Mouse (Mus musculus) CH12.LX (cell line): ENCODE results near the gene Gm45713. TPM values are rescaled to one million over a fixed set of nuclear protein-coding genes. Genes with fewer than 3 reads are reported as not detected.
"Not testable (repeated sequence)": the region's sequence is repeated elsewhere in the genome, so short reads cannot be mapped to it uniquely, and the experiment has no call there.

Experiments
- DNase-seq: peaks from one replicate; pipeline ENCODE4 v3.0.0-alpha.2; 2013; ENCODE audit errors: extremely low read depth
- H3K27ac ChIP-seq: 2 replicates; pipeline ENCODE4 v1.5.1; 2012; ENCODE audit warnings: low read depth, mild to moderate bottlenecking, control low read depth, moderate library complexity; ENCODE audit not compliant: insufficient read depth
- H3K27me3 ChIP-seq: replicated peaks from 2 replicates; pipeline ENCODE3; 2012; ENCODE audit warnings: inconsistent platforms
- H3K36me3 ChIP-seq, 2 experiments: replicated peaks in 1 of 2; 2 replicates each; pipeline versions ENCODE3 to v1.6.1; 2012; ENCODE audit warnings: inconsistent platforms in 1 of 2, low read length in 1 of 2, mild to moderate bottlenecking in 1 of 2, mixed read lengths in 1 of 2, moderate library complexity in 1 of 2; ENCODE audit not compliant: control insufficient read depth in 1 of 2, insufficient read depth in 1 of 2
- H3K4me1 ChIP-seq, 2 experiments: 2 replicates each; pipeline ENCODE4 v1.6.1; 2012; ENCODE audit warnings: inconsistent platforms in 1 of 2, moderate library complexity in 1 of 2; ENCODE audit not compliant: insufficient read depth in 2 of 2, control insufficient read depth in 1 of 2
- H3K4me2 ChIP-seq: 2 replicates; pipeline ENCODE4 v1.6.1; 2012; ENCODE audit warnings: low read depth, mild to moderate bottlenecking, control low read depth; ENCODE audit not compliant: poor library complexity, insufficient read depth, severe bottlenecking
- H3K4me3 ChIP-seq, 3 experiments: fragments of 150-350 bp in 1 of 3; sonication (generic) in 1 of 3; replicated peaks in 1 of 3; 2 replicates each; pipeline versions ENCODE3 to v1.5.1; 2011 to 2012; ENCODE audit warnings: low read depth in 2 of 3, low read length in 2 of 3, mild to moderate bottlenecking in 2 of 3, moderate library complexity in 2 of 3, control low read depth in 1 of 3, improper control_type of control experiment in 1 of 3, inconsistent platforms in 1 of 3, mixed read lengths in 1 of 3; ENCODE audit not compliant: poor library complexity in 1 of 3
- H3K79me2 ChIP-seq: replicated peaks from 2 replicates; pipeline ENCODE4 v1.6.1; 2012; ENCODE audit warnings: mild to moderate bottlenecking, moderate library complexity; ENCODE audit not compliant: control insufficient read depth, poor library complexity, insufficient read depth, severe bottlenecking; ENCODE audit errors: extremely low read depth
- H3K9ac ChIP-seq: 2 replicates; pipeline ENCODE4 v1.6.1; 2012; ENCODE audit warnings: low read depth, mild to moderate bottlenecking, control low read depth, moderate library complexity; ENCODE audit not compliant: insufficient read depth
- H3K9me3 ChIP-seq: replicated peaks from 2 replicates; pipeline ENCODE3; 2012; ENCODE audit warnings: low read length, inconsistent platforms, mixed read lengths
- BHLHE40 ChIP-seq: IDR thresholded peaks from 2 replicates; pipeline ENCODE4 v1.6.1; 2011; ENCODE audit warnings: mild to moderate bottlenecking, low read depth, low read length, improper control_type of control experiment
- CTCF ChIP-seq, 2 experiments: IDR thresholded peaks in 1 of 2; conservative IDR thresholded peaks in 1 of 2; 2 replicates each; pipeline ENCODE4 v1.5.1; 2011 to 2012; ENCODE audit warnings: low read depth in 2 of 2, low read length in 2 of 2, improper control_type of control experiment in 1 of 2, inconsistent platforms in 1 of 2, mild to moderate bottlenecking in 1 of 2, moderate library complexity in 1 of 2
- E2F4 ChIP-seq: IDR thresholded peaks from 2 replicates; pipeline ENCODE4 v1.6.1; 2011; ENCODE audit warnings: low read depth, low read length, improper control_type of control experiment; ENCODE audit not compliant: insufficient replicate concordance
- EP300 ChIP-seq: IDR thresholded peaks from 2 replicates; pipeline ENCODE4 v1.6.1; 2011; ENCODE audit warnings: low read length, improper control_type of control experiment
- GABPA ChIP-seq: IDR thresholded peaks from 2 replicates; pipeline ENCODE4 v1.6.1; 2012; ENCODE audit warnings: low read depth, low read length, improper control_type of control experiment, inconsistent platforms; ENCODE audit not compliant: insufficient replicate concordance
- JUN ChIP-seq: IDR thresholded peaks from 2 replicates; pipeline ENCODE4 v1.6.1; 2011; ENCODE audit warnings: low read depth, mild to moderate bottlenecking, low read length, improper control_type of control experiment, moderate library complexity; ENCODE audit not compliant: insufficient read depth
- KAT2A ChIP-seq: IDR thresholded peaks from 2 replicates; pipeline ENCODE4 v1.6.1; 2012; ENCODE audit warnings: low read length, improper control_type of control experiment, inconsistent platforms; ENCODE audit not compliant: insufficient replicate concordance
- MAFK ChIP-seq: IDR thresholded peaks from 2 replicates; pipeline ENCODE4 v1.6.1; 2011; ENCODE audit warnings: low read length, improper control_type of control experiment; ENCODE audit not compliant: insufficient replicate concordance
- MAX ChIP-seq: IDR thresholded peaks from 2 replicates; pipeline ENCODE4 v1.6.1; 2011; ENCODE audit warnings: low read length, improper control_type of control experiment
- MAZ ChIP-seq: IDR thresholded peaks from 2 replicates; pipeline ENCODE4 v1.6.1; 2012; ENCODE audit warnings: low read depth, mild to moderate bottlenecking, inconsistent platforms, low read length, improper control_type of control experiment, moderate library complexity
- MEF2A ChIP-seq: IDR thresholded peaks from 2 replicates; pipeline ENCODE4 v1.6.1; 2014; ENCODE audit warnings: low read depth, mild to moderate bottlenecking, inconsistent platforms, low read length, improper control_type of control experiment, borderline replicate concordance
- NELFE ChIP-seq: IDR thresholded peaks from 2 replicates; pipeline ENCODE4 v1.6.1; 2011; ENCODE audit warnings: low read depth, low read length, improper control_type of control experiment
- POLR2AphosphoS2 ChIP-seq: IDR thresholded peaks from 2 replicates; pipeline ENCODE4 v1.6.1; 2011; ENCODE audit warnings: low read depth, low read length, improper control_type of control experiment
- RAD21 ChIP-seq: IDR thresholded peaks from 2 replicates; pipeline ENCODE4 v1.6.1; 2011; ENCODE audit warnings: low read depth, mild to moderate bottlenecking, low read length, improper control_type of control experiment, moderate library complexity
- RCOR1 ChIP-seq: conservative IDR thresholded peaks from 2 replicates; pipeline ENCODE4 v1.6.1; 2012; ENCODE audit warnings: low read depth, mild to moderate bottlenecking, inconsistent platforms, low read length, improper control_type of control experiment
- SIN3A ChIP-seq: IDR thresholded peaks from 2 replicates; pipeline ENCODE4 v1.6.1; 2012; ENCODE audit warnings: low read length, improper control_type of control experiment, inconsistent platforms
- SMC3 ChIP-seq: IDR thresholded peaks from 2 replicates; pipeline ENCODE4 v1.6.1; 2011; ENCODE audit warnings: low read depth, low read length, improper control_type of control experiment
- UBTF ChIP-seq: IDR thresholded peaks from 2 replicates; pipeline ENCODE4 v1.6.1; 2012; ENCODE audit warnings: low read depth, mild to moderate bottlenecking, inconsistent platforms, low read length, improper control_type of control experiment, moderate library complexity
- ZC3H11A ChIP-seq: IDR thresholded peaks from 2 replicates; pipeline ENCODE4 v1.6.1; 2012; ENCODE audit warnings: low read depth, mild to moderate bottlenecking, inconsistent platforms, low read length, improper control_type of control experiment
- ZMIZ1 ChIP-seq: IDR thresholded peaks from 2 replicates; pipeline ENCODE4 v1.6.1; 2012; ENCODE audit warnings: low read depth, mild to moderate bottlenecking, inconsistent platforms, low read length, improper control_type of control experiment
- ZNF384 ChIP-seq: IDR thresholded peaks from 2 replicates; pipeline ENCODE4 v1.6.1; 2012; ENCODE audit warnings: low read depth, low read length, improper control_type of control experiment, inconsistent platforms
- dilution Hi-C: fragments of 300-500 bp; cut with MboI; formaldehyde crosslinking; loops from 2 replicates; pipeline ENCODE4 v1.14.3; 2020; ENCODE audit warnings: low sequenced_read_pairs; ENCODE audit not compliant: extremely low pct_unique_long_range_greater_than_20kb, extremely low pct_ligation_motif_present
- in situ Hi-C: fragments of 300-500 bp; cut with MboI; formaldehyde crosslinking; loops from 3 replicates; pipeline ENCODE4 v1.14.3; 2019; ENCODE audit warnings: low sequenced_read_pairs, low pct_ligation_motif_present, low pct_unique_long_range_greater_than_20kb, mixed read lengths
- polyA plus RNA-seq: library from polyadenylated mRNA; unstranded; fragments of >175 nt; gene quantifications from 2 replicates; pipeline ENCODE4 v1.2.1, GENCODE M21; 2012; ENCODE audit warnings: low read depth; ENCODE audit not compliant: insufficient read length
- total RNA-seq, 2 experiments: library from RNA; depleted of rRNA; stranded (reverse); fragments of 300-350 nt in 1 of 2; fragments of >200 nt in 1 of 2; gene quantifications; 2 replicates each; pipeline ENCODE4 v1.2.3; 2012 to 2014

The Gm45713 gene
- total and polyA plus RNA-seq, 3 experiments, result 2.2 TPM; not detected in 2

DNA sequence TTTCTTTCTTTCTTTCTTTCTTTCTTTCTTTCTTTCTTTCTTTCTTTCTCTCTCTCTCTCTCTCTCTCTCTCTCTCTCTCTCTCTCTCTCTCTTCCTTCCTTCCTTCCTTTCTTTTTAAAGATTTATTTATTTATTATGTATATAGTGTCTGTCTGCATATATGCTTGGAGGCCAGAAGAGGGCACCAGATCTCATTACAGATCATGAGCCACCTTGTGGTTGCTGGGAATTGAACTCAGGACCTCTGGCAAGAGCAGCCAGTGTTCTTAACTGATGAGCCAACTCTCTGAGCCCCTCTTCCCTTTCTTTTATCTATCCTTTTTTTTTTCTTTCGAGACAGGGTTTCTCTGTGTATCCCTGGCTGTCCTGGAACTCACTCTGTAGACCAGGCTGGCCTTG, 37.7 kb upstream of the Gm45713 start:
- H3K4me2 ChIP-seq, in situ Hi-C loops, H3K27ac ChIP-seq, dilution Hi-C loops, H3K4me3 ChIP-seq, H3K4me1 ChIP-seq, H3K9ac ChIP-seq, H3K79me2 ChIP-seq, H3K36me3 ChIP-seq: not testable (repeated sequence)
- peaks cover 56% of the 10 kb centered on the region for H3K27me3 ChIP-seq
- H3K9me3 ChIP-seq, result peaks cover 32% of the 10 kb centered on the region
- peak; percentile 46 for DNase-seq
- TF ChIP-seq CTCF (conservative IDR thresholded peaks at IDR 0.05 in 1 of 2, IDR thresholded peaks at IDR 0.05 in 1 of 2; ENCODE audit: low read depth in 2 of 2, low read length in 2 of 2), result peak in 1 of 2 experiments; percentile 65; a peak in 2 of 4 replicates
- peak; percentile 39 for TF ChIP-seq SMC3
- TF ChIP-seq RAD21, result peak; percentile 10

DNA sequence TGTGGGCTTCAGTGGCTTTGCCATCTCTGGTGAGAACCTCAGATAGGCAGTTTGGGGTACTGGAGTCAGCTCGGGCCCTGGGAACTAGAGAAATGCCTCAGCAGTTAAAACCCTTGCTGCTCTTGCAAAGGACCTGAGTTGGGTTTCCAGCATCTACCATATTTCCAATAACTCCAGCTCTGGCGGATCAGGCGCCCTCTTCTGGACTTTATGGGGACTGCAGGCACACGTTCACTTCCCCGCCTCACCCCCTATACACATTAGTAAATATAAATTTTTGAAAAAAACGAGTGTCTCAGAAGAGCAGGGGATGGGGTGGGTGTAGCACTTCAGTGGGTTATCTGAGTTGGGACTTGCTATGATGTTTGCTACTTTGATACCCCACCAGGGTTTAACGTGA, 36.9 kb upstream of the Gm45713 start:
- in situ Hi-C loops (no loop called here), dilution Hi-C loops (no loop called here)
- H3K4me1 ChIP-seq, result peaks cover 7 to 10% of the 10 kb centered on the region in 2 experiments
- H3K9ac ChIP-seq, result no peak overlapping the region
- no peak overlapping the region for H3K27ac ChIP-seq
- peaks cover 36% of the 10 kb centered on the region for H3K9me3 ChIP-seq
- H3K4me3 ChIP-seq, result no peak overlapping the region
- DNase-seq, result no peak
- no peaks in the 10 kb centered on the region for H3K36me3 ChIP-seq
- H3K79me2 ChIP-seq, result no peaks in the 10 kb centered on the region
- H3K4me2 ChIP-seq, result no peak overlapping the region
- peaks cover 56% of the 10 kb centered on the region for H3K27me3 ChIP-seq
- TF ChIP-seq SMC3 (peak; percentile 33), CTCF (conservative IDR thresholded peaks at IDR 0.05 in 1 of 2, IDR thresholded peaks at IDR 0.05 in 1 of 2; ENCODE audit: low read depth in 2 of 2, low read length in 2 of 2) (peak; percentile 42 to 61; a peak in 3 of 4 replicates), MAFK (no peak)
- TF ChIP-seq, all 38 proteins: peak for 2

DNA sequence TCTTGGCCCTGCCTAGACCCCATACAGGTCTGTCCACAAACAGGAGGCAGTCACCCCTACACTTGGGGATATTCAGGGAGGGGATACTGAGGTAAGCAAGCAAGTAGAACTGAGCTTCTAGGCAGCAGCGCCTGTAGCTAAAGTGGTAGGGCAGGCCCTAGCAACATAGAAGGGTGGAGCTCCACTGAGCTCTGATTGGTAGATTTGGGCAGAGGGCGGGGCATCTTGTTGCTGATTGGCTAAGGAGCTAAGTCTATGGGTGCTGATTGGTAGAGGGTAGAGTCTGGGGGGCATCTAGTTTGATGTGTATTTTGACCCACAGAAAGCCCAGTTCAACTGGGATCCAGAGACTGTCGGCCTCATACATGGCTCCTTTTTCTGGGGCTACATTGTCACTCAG, 33.5 kb upstream of the Gm45713 start:
- Histone ChIP-seq H3K4me1 (peaks cover under 1 to 2% of the 10 kb centered on the region in 2 experiments), H3K27ac (no peak overlapping the region), H3K79me2 (no peaks in the 10 kb centered on the region), H3K9ac (no peak overlapping the region), H3K9me3 (peaks cover 36% of the 10 kb centered on the region), H3K36me3 (no peaks in the 10 kb centered on the region), H3K27me3 (peaks cover 54% of the 10 kb centered on the region), H3K4me3 (no peak overlapping the region), H3K4me2 (no peak overlapping the region)
- TF ChIP-seq POLR2AphosphoS2 (no peak), NELFE (no peak), MEF2A (no peak), ZMIZ1 (no peak), ZNF384 (no peak), BHLHE40 (no peak), SMC3 (no peak), EP300 (no peak), SIN3A (no peak), JUN (no peak), ZC3H11A (no peak), E2F4 (no peak), KAT2A (no peak), UBTF (no peak), MAZ (no peak), RCOR1 (no peak), MAX (no peak), GABPA (no peak)
- in situ Hi-C loops (loop anchor here (10.0 kb wide), 1 partner anchor 135 kb away; no protein-coding TSS in a partner anchor), dilution Hi-C loops (no loop called here)
- DNase-seq, result no peak
